Mouse (Mus musculus) forebrain, postnatal 0 days (tissue): Measurements from ENCODE around the gene Adarb1. TPM values are rescaled to one million over a fixed set of nuclear protein-coding genes. Genes with fewer than 3 reads are reported as not detected.

Source experiments
- ATAC-seq: fragments of 200-750 bp; cut with Nextera tagmentation; 2 replicates; pipeline ENCODE4 v1.8.0; 2017; ENCODE audit warnings: mild to moderate bottlenecking, moderate library complexity
- DNase-seq: peaks from one replicate; pipeline ENCODE4 v3.0.0-alpha.2; 2015
- H3K27ac ChIP-seq: fragments of 300-500 bp; sonication (generic); 2 replicates; pipeline ENCODE4 v1.5.1; 2014; ENCODE audit warnings: low read depth, mild to moderate bottlenecking, antibody characterized with exemption, low read length, moderate library complexity, mixed read lengths
- H3K27me3 ChIP-seq: fragments of 300-500 bp; sonication (generic); 2 replicates; pipeline ENCODE4 v1.6.1; 2014; ENCODE audit warnings: mild to moderate bottlenecking, low read length, mixed read lengths; ENCODE audit not compliant: insufficient read depth
- H3K36me3 ChIP-seq: fragments of 300-500 bp; sonication (generic); 2 replicates; pipeline ENCODE4 v1.6.1; 2014; ENCODE audit warnings: mild to moderate bottlenecking, moderate library complexity; ENCODE audit not compliant: insufficient read depth
- H3K4me1 ChIP-seq: fragments of 300-500 bp; sonication (generic); 2 replicates; pipeline ENCODE4 v1.6.1; 2014; ENCODE audit warnings: antibody characterized with exemption; ENCODE audit not compliant: insufficient read depth
- H3K4me2 ChIP-seq: fragments of 300-500 bp; sonication (generic); 2 replicates; pipeline ENCODE4 v1.6.1; 2014; ENCODE audit warnings: low read depth, mild to moderate bottlenecking, moderate library complexity
- H3K4me3 ChIP-seq: fragments of 300-500 bp; sonication (generic); 2 replicates; pipeline ENCODE4 v1.5.1; 2014; ENCODE audit warnings: low read depth, low read length, mixed read lengths
- H3K9ac ChIP-seq: fragments of 300-500 bp; sonication (generic); 2 replicates; pipeline ENCODE4 v1.6.1; 2014; ENCODE audit warnings: mild to moderate bottlenecking
- H3K9me3 ChIP-seq: fragments of 300-500 bp; sonication (generic); 2 replicates; pipeline ENCODE4 v1.6.1; 2016; ENCODE audit warnings: low read length
- CTCF ChIP-seq: sonication (generic); IDR thresholded peaks from 2 replicates; pipeline ENCODE4 v1.5.1; 2016; ENCODE audit warnings: antibody characterized with exemption, control low read depth, low read depth
- WGBS: fragments of 180-500 bp; shearing (Covaris S2); extraction: QIAGEN DNeasy Blood & Tissue Kit; methylation state at CpG from one replicate; pipeline ENCODE4 v1.1.7; 2014; 5-methylcytosine and 5-hydroxymethylcytosine counted together
- polyA plus RNA-seq: library from polyadenylated mRNA; unstranded; fragments of >200 nt; fragmentation: Nextera tagmentation; extraction: Ambion mirVana; gene quantifications from 2 replicates; pipeline ENCODE4 v1.2.1, GENCODE M21; 2015
- total RNA-seq: library from RNA; depleted of rRNA; stranded (reverse); fragments of >200 nt; gene quantifications from 2 replicates; pipeline ENCODE4 v1.2.3, GENCODE M21; 2014

The Adarb1 gene
- total and polyA plus RNA-seq, 2 experiments from 2014 or later: 12.5 to 40.2 TPM

- Histone ChIP-seq H3K9ac (no peak overlapping the region), H3K4me1 (no peaks in the 10 kb centered on the region), H3K27me3 (no peaks in the 10 kb centered on the region), H3K9me3 (0 out of 2 replicates have a peak, but pooled peaks cover 4% of the 10 kb centered on the region), H3K4me2 (no peak overlapping the region), H3K36me3 (no peaks in the 10 kb centered on the region), H3K4me3 (no peak overlapping the region), H3K27ac (no peak overlapping the region)
- TF ChIP-seq CTCF: no peak
- ATAC-seq: no peak
- no peak for DNase-seq
- 23% methylated on average over 2 of the region's 2 CpGs for WGBS
Observed at GRCm38 (mm10) chr10:77447755-77448154, 29.7 kb upstream of the Adarb1 start.

GRCm38 (mm10) chr10:77442250-77442649 lies 24.2 kb upstream of the Adarb1 start:
- H3K4me3 ChIP-seq: no peak overlapping the region
- 85% methylated on average over 4 of the region's 4 CpGs for WGBS
- no peak for DNase-seq
- H3K9me3 ChIP-seq: 0 out of 2 replicates have a peak, but pooled peaks cover 4% of the 10 kb centered on the region
- H3K27ac ChIP-seq: no peak overlapping the region
- no peaks in the 10 kb centered on the region for H3K4me1 ChIP-seq
- ATAC-seq: no peak
- no peaks in the 10 kb centered on the region for H3K27me3 ChIP-seq
- TF ChIP-seq CTCF: no peak
- no peak overlapping the region for H3K9ac ChIP-seq
- H3K36me3 ChIP-seq: no peaks in the 10 kb centered on the region
- H3K4me2 ChIP-seq: no peak overlapping the region

GRCm38 (mm10) chr10:77441812-77442211 lies 23.7 kb upstream of the Adarb1 start:
- Histone ChIP-seq H3K4me2 (no peak overlapping the region), H3K9ac (no peak overlapping the region), H3K9me3 (0 out of 2 replicates have a peak, but pooled peaks cover 4% of the 10 kb centered on the region), H3K27me3 (no peaks in the 10 kb centered on the region), H3K4me1 (no peaks in the 10 kb centered on the region), H3K36me3 (no peaks in the 10 kb centered on the region), H3K27ac (no peak overlapping the region), H3K4me3 (no peak overlapping the region)
- ATAC-seq (no peak), DNase-seq (no peak)
- WGBS: 84% methylated on average over 3 of the region's 3 CpGs
- no peak for TF ChIP-seq CTCF

GRCm38 (mm10) chr10:77440841-77441755 lies 23.0 kb upstream of the Adarb1 start:
- Histone ChIP-seq H3K36me3 (no peaks in the 10 kb centered on the region), H3K4me2 (no peak overlapping the region), H3K4me3 (no peak overlapping the region), H3K9me3 (0 out of 2 replicates have a peak, but pooled peaks cover 4% of the 10 kb centered on the region), H3K27me3 (no peaks in the 10 kb centered on the region), H3K4me1 (no peaks in the 10 kb centered on the region), H3K9ac (no peak overlapping the region), H3K27ac (no peak overlapping the region)
- 67% methylated on average over 19 of the region's 19 CpGs for WGBS
- no peak for DNase-seq
- no peak for TF ChIP-seq CTCF
- no peak for ATAC-seq

GRCm38 (mm10) chr10:77440286-77440685 lies 22.2 kb upstream of the Adarb1 start:
- no peak for ATAC-seq
- WGBS: 61% methylated on average over 6 of the region's 6 CpGs

GRCm38 (mm10) chr10:77439026-77439425 lies 21.0 kb upstream of the Adarb1 start:
- ATAC-seq: no peak
- WGBS: 65% methylated on average over 3 of the region's 3 CpGs
- H3K4me3 ChIP-seq: no peak overlapping the region
- H3K4me2 ChIP-seq: no peak overlapping the region
- no peaks in the 10 kb centered on the region for H3K27me3 ChIP-seq
- no peak for TF ChIP-seq CTCF
- peaks cover 9% of the 10 kb centered on the region; the same call in 1 of the 2 replicates for H3K4me1 ChIP-seq
- DNase-seq: no peak
- H3K27ac ChIP-seq: no peak overlapping the region
- H3K9me3 ChIP-seq: no peaks in the 10 kb centered on the region
- H3K9ac ChIP-seq: no peak overlapping the region
- H3K36me3 ChIP-seq: no peaks in the 10 kb centered on the region

More at GRCm38 (mm10) chr10:77440286-77440685, 22.2 kb upstream of the Adarb1 start:
- no peak for TF ChIP-seq CTCF
- Histone ChIP-seq H3K36me3 (no peaks in the 10 kb centered on the region), H3K27ac (no peak overlapping the region), H3K4me1 (no peaks in the 10 kb centered on the region), H3K4me2 (no peak overlapping the region), H3K4me3 (no peak overlapping the region), H3K9me3 (0 out of 2 replicates have a peak, but pooled peaks cover 3% of the 10 kb centered on the region), H3K9ac (no peak overlapping the region), H3K27me3 (no peaks in the 10 kb centered on the region)
- no peak for DNase-seq

GRCm38 (mm10) chr10:77438021-77438420 lies 20.0 kb upstream of the Adarb1 start:
- Histone ChIP-seq H3K27ac (no peak overlapping the region), H3K4me2 (no peak overlapping the region), H3K9me3 (no peaks in the 10 kb centered on the region), H3K4me3 (no peak overlapping the region), H3K9ac (no peak overlapping the region), H3K27me3 (no peaks in the 10 kb centered on the region), H3K4me1 (peaks cover 9% of the 10 kb centered on the region; the same call in 1 of the 2 replicates), H3K36me3 (no peaks in the 10 kb centered on the region)
- ATAC-seq (no peak), DNase-seq (no peak)
- no peak for TF ChIP-seq CTCF
- WGBS: 60% methylated on average over 1 of the region's 1 CpGs
